Mouse (Mus musculus) splenic B cell, adult 2 months (primary cell): ENCODE measurements around the gene Ldlrap1.

Source experiments
- DNase-seq: peaks from one replicate; pipeline ENCODE4 v3.0.0-alpha.2; 2011; ENCODE audit warnings: low read depth, low spot score
- H3K27me3 ChIP-seq: 2 replicates; pipeline ENCODE4 v1.6.1; 2012; ENCODE audit warnings: mild to moderate bottlenecking, low read length, moderate library complexity, mixed read lengths; ENCODE audit not compliant: control insufficient read depth, poor library complexity, insufficient read depth, severe bottlenecking
- H3K36me3 ChIP-seq: 2 replicates; pipeline ENCODE4 v1.6.1; 2012; ENCODE audit warnings: mild to moderate bottlenecking, low read length, moderate library complexity, mixed read lengths; ENCODE audit not compliant: control insufficient read depth, poor library complexity, insufficient read depth, severe bottlenecking

Gene Ldlrap1

DNA sequence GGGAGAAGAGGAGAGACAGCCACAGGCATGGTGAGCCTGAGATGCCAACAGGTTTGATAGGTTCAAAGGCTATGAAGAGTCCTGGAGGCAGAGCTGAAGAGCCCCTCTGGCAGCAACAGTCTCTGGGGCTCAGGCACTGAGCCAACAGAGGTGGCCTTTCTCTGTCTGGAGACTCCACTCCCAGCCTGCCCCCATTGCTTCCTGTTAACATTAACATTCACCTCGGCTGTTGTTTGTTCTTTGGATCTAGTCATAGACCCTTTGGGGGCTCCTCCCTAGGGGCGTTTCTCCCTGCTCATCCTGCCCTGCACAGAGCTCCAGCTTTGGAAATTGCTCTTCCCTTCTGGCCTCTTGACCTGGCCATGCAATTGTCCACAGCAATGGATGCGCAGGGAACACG lies 42.9 kb downstream of the Ldlrap1 start:
- Histone ChIP-seq H3K27me3 (no peaks in the 10 kb centered on the region), H3K36me3 (no peaks in the 10 kb centered on the region)
- no peak for DNase-seq

DNA sequence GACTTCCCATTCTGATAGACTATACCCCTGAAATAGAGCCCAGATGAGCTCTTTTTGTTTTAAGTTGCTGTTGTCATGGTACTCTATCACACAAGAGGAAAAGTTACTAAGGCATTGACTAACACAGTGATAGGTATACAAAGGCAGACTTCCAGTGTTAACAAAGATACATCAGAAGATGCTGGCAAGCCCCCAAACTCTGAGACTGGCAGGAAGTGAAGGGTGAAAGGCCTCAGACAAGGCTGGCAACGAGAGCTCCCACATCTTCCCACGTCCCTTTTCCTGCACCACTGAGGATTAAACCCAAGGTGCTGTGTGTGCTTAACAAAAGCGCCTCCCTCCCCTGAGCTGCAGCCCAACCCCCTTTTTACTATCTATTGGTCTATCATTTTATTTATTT lies 44.6 kb downstream of the Ldlrap1 start:
- H3K36me3 ChIP-seq, result no peaks in the 10 kb centered on the region
- DNase-seq, result no peak
- no peaks in the 10 kb centered on the region for H3K27me3 ChIP-seq

DNA sequence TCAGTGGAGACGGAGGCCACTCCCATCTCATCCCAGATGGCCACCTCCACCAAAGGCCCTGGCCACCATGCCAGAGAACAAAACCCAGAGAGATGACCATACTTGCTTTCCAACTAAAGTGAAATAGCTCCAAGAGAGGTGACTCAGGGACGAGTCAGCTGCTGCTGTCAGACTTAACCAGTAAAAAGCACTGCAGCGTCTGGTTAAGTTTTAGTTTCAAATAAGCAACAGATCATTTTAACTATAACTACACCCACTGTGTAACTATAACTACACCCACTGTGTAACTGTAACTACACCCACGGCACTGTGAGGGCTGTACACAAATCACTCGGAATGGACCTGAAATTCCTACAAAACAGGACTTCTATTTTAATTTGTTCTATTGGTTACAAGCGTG lies 46.7 kb downstream of the Ldlrap1 start:
- H3K27me3 ChIP-seq, result no peaks in the 10 kb centered on the region
- DNase-seq, result no peak
- no peaks in the 10 kb centered on the region for H3K36me3 ChIP-seq

DNA sequence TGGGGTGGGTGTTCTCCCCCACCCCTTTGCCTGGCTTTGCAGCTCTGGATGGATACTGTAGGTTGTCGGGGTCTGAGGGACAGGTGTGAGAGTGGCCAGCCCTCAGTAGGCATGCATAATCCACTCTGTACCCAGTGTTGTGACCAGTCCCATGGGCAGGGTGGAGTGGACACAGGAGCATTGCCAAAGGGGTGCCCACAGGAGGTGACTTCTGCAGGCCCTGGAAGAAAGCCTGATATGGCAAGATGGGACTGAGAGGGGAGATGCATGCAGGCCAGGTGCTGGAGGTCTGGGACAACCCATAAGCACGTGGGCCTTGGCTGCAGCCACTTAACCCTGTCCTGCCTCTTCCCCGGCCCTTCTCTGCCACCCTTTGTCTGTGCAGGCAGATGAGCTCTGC lies 47.5 kb downstream of the Ldlrap1 start:
- Histone ChIP-seq H3K27me3 (no peaks in the 10 kb centered on the region), H3K36me3 (no peaks in the 10 kb centered on the region)
- DNase-seq, result no peak

DNA sequence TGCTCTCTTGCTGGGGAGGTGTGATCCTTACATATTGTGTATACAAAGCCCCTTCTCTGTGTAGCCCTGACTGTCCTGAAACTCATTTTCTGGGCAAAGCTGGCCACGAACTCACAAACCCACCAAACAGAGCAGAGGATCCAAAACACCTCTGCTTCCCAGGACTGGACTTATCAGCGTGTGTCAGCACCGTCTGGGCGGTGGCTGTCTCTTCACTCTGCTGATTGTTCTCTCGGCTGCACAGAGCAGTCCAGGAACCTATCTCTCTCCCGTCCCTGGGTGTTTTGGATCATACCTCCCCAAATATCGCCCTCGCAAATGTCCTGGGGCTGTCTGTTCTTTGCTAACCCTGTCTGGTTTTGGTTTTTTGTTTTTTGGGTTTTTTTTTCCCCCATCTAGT lies 48.3 kb downstream of the Ldlrap1 start:
- no peak for DNase-seq
- no peaks in the 10 kb centered on the region for H3K36me3 ChIP-seq
- no peaks in the 10 kb centered on the region for H3K27me3 ChIP-seq

DNA sequence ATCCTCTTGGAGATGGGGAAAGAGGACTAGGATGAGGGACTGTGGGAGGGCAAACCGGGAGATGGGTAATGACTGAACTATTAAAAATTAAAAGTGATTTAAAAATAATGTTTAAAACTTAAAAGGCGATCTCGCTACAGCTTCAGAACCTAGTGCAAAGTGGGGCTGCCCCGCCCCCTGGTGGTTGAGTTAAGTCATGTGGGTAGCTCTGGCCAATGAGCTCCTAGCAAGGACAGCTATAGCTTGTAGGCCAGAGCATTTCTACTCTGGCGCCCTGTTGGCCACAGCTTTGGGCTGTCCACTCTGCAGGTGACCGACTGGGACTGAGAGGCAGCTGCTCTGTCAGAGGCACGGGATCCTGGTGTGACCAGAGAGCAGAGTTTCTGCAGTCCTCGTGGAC lies 53.9 kb downstream of the Ldlrap1 start:
- DNase-seq, result peak; percentile 91
- H3K27me3 ChIP-seq, result no peaks in the 10 kb centered on the region
- no peaks in the 10 kb centered on the region for H3K36me3 ChIP-seq

DNA sequence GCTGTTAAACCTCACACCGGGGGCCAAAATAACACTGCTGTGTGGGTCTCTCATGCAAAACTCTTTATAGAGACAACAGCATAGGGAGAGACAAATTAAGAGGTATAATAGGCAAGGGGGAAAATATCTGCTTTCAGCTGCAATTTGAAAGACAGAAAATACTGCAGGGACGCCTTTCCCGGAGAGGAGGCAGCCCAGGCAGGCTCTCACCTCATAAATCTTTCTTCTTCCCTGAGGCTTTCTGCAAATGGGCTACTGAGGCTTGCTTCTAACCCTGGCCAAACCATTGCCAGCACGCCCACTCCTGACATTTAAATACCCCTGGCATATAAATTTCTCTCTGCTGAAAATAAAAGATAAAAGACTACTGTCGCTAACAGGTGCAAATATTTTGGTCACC lies 62.5 kb downstream of the Ldlrap1 start:
- Histone ChIP-seq H3K27me3 (no peaks in the 10 kb centered on the region), H3K36me3 (no peaks in the 10 kb centered on the region)
- no peak for DNase-seq

DNA sequence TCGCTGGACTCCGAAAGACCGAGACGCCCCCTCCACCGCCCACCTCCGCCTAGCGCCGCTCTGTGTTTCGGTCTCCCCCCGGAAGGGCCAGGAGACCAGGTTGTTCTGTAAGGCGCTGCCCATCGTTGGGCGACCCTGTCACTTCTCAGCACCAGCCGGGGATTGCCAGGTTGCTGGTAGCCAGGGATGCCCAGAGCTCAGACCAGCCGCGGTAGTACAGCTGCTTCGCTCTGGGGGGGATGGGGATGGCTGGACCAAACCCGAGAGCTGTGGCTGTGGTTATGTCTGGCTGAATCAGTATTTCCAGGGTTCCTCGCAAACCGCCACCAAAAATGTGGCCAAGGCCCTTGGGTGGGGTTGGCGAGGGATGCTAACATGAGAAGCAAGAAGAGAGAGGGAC lies 63.2 kb downstream of the Ldlrap1 start:
- H3K36me3 ChIP-seq, result no peaks in the 10 kb centered on the region
- H3K27me3 ChIP-seq, result no peaks in the 10 kb centered on the region
- DNase-seq, result no peak

DNA sequence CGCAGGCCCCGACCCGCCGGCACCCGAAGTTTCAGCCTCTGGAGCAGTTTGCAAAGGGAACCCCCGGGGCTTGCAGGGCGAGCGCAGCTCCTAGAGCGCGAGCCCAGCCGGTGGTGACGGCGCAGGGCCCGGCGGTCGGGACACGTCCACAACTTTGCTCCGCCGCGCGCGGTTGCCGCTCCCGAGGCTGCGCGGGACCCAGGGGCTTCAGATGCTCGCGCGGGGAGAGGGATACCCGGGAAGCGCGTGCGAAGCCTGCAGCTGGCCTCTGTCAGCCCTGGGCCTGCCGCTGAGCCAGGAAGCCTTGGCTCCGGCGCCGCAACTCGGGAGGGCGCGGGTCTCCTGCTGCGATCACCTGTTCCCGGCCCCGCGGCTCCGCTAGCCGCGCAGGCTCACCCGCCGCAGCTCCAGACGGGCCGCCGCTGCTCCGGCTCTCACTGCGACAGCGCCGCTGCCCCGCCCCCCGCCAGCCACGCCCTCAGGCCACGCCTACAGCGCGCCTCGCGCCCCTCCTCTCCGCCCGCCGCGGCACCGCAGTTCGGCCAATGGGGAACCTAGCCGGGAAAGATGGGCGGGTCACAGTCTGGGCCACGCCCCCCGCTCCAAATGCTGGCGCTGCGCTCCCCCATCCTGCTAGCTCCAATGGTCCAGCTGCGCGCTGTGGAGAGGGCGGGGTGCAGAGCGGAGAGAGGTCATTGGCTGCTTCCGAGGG lies 63.8 kb downstream of the Ldlrap1 start, which contains the start of gene Man1c1:
Gene Man1c1 (minus strand): TSS at position 456 of the 712 bp plus-strand sequence.
- peak; percentile 95 for DNase-seq
- no peaks in the 10 kb centered on the region for H3K36me3 ChIP-seq
- H3K27me3 ChIP-seq, result no peaks in the 10 kb centered on the region

DNA sequence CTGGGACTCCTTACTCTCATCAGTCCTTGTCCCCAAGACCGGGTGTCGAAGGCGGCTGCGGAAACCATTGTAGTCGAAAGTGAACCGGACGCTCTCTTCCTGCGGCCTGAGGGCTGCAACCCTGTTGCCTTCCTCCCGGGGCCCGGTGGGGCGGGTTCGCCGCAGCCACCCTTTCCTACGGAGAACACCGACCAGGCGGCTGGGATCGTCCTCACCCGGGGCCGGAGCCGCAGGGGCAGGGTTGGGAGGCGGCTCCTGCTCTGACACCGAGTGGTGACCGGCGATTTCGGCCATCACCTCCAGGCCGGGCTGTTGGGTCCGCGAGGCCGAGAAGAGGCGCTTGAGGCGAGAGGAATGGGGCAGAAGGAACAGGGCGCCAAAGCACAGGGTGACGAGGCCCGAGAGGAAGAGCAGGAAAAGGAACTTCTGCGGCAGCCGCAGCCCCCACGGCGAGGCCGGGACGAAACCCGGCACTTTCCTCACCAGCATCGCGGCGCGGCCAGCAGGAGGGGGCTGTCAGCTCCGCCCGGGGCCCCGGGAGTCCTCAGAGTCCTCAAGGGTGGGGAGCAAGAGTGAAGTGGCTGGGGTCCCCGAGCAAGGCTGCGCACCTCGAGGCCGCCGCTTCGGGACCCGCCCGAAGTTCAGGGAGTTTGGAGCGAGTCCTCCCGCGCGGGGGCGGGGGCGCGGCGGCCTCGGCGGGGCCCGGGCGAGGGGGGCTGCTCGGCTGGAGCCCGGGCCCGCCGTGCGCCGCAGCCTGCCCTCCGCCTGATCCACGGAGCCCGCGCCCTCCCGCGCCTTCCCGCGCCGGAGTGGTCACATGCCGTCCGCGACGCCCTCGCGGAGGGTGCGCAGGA lies 64.6 kb downstream of the Ldlrap1 start:
- DNase-seq, result peak; percentile 45
- Histone ChIP-seq H3K36me3 (no peaks in the 10 kb centered on the region), H3K27me3 (no peaks in the 10 kb centered on the region)

DNA sequence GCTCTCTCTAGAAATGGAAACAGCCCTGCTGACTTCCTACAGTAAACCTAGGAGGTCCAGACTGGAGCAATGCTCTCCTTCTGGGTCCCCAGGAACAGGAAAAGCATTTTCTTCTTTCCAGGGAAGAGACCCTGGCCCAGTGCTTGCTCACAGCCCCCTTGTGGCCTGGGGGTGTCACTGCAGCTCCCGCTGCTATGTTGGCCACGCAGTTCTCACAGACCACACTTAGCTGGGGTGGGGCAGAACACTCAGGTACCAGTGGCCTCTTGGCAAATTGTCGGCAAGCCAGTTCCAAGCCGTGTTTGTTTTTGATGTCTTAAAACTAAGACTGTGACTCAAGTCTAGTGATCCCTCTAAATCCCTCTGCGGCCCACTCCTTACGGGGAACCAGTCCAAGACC lies 65.9 kb downstream of the Ldlrap1 start:
- DNase-seq, result peak; percentile 76
- Histone ChIP-seq H3K27me3 (no peaks in the 10 kb centered on the region), H3K36me3 (no peaks in the 10 kb centered on the region)

DNA sequence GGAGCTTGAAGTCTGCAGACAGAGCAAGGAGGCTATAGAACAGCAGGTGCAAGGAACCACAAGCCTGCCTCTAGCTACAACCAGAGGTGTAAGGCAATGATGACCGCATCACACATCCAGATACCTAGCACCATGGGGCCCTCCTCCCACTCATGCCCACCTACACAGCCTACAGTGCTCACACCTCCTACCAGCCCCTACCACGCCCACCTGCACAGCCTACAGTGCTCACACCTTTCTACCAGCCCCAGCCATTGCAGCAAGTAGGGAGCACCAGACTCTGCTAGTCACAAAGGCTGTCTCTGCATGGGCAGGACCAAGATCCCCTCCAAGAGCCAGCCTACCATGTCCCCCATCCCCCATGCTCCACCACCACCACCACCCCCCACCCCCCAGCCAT lies 66.9 kb downstream of the Ldlrap1 start:
- Histone ChIP-seq H3K36me3 (no peaks in the 10 kb centered on the region), H3K27me3 (no peaks in the 10 kb centered on the region)
- no peak for DNase-seq

DNA sequence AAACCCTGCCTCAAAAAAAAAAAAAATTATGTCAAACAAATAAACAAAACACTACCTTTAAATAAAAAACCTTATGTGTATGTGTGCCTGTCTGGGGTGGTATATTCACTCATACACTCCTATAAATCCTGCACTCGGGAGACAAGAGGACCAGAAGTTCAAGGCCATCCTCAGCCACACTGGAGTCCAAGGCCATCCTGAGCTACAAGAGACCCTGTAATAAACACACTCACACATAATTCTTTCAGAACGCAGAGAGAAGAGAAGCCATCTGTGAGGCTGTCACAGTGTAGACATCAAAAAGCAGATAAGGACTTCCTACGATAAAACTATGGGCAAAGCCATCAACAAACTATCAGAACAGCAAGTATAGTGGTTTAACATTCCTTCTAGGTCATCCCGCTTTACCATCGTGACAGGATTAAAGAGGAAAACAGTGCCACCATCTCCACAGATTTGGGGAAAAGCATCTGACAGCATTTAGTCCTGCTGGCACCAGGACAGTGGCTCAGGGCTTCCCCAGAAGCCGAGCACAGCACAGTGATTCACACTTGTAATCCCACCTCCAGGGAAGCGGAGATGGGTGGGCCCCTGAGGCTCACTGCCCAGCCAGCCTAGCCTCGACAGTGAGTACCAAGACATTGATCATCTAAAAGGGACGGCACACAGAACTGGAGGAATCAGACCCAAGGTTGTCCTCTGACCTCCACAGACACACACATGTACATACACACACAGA lies 74.5 kb downstream of the Ldlrap1 start:
- no peaks in the 10 kb centered on the region for H3K27me3 ChIP-seq
- no peak for DNase-seq
- no peaks in the 10 kb centered on the region for H3K36me3 ChIP-seq

DNA sequence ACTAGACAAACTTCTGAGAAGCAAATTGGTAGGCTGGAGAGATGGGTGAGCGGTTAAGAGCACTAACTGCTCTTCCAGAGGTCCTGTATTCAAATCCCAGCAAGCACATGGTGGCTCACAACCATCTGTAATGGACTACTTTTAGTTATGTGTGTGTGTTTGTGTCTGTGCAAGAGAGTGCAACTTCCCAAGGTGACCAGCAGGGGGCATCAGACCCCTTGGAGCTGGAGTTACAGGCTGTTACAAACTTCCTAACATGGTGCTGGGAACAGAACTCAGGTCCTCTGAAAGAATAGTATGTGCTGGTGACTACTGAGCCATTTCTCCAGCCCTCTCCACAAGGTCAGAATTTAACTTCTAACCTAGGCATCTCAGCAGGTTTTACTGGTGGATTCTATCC lies 75.4 kb downstream of the Ldlrap1 start:
- H3K27me3 ChIP-seq, result no peaks in the 10 kb centered on the region
- DNase-seq, result no peak
- H3K36me3 ChIP-seq, result no peaks in the 10 kb centered on the region
